Mouse (Mus musculus) ES-E14 (cell line): ENCODE results near the gene Fkbp10. TPM values are rescaled to one million over a fixed set of nuclear protein-coding genes. Genes with fewer than 3 reads are reported as not detected.

Source experiments
- DNase-seq: peaks from one replicate; pipeline ENCODE4 v3.0.0-alpha.2; 2013; ENCODE audit warnings: low read depth, low spot score
- H3K27ac ChIP-seq: 2 replicates; pipeline ENCODE4 v1.5.1; 2012; ENCODE audit warnings: low read depth, mild to moderate bottlenecking, low read length, moderate library complexity, mixed read lengths; ENCODE audit not compliant: poor library complexity, insufficient read depth, severe bottlenecking
- H3K36me3 ChIP-seq: 2 replicates; pipeline ENCODE4 v1.6.1; 2012; ENCODE audit warnings: mild to moderate bottlenecking, low read length, moderate library complexity, mixed read lengths; ENCODE audit not compliant: control insufficient read depth, poor library complexity, insufficient read depth, severe bottlenecking
- H3K4me1 ChIP-seq, 2 experiments: fragments of 150-350 bp in 1 of 2; sonication (generic) in 1 of 2; 2 replicates each; pipeline ENCODE4 v1.6.1; 2012; ENCODE audit warnings: low read length in 2 of 2, mild to moderate bottlenecking in 1 of 2, mixed read lengths in 1 of 2; ENCODE audit not compliant: control insufficient read depth in 2 of 2, insufficient read depth in 2 of 2, poor library complexity in 1 of 2
- H3K4me3 ChIP-seq, 2 experiments: fragments of 150-350 bp in 1 of 2; sonication (generic) in 1 of 2; 2 replicates each; pipeline ENCODE4 v1.5.1; 2012; ENCODE audit warnings: low read length in 2 of 2, low read depth in 1 of 2, mild to moderate bottlenecking in 1 of 2, mixed read lengths in 1 of 2; ENCODE audit not compliant: insufficient read depth in 1 of 2, poor library complexity in 1 of 2, severe bottlenecking in 1 of 2
- H3K9ac ChIP-seq: 2 replicates; pipeline ENCODE4 v1.6.1; 2012; ENCODE audit warnings: low read depth, mild to moderate bottlenecking, low read length, mixed read lengths; ENCODE audit not compliant: poor library complexity, insufficient read depth, severe bottlenecking
- H3K9me3 ChIP-seq: fragments of 150-350 bp; sonication (generic); 2 replicates; pipeline ENCODE4 v1.6.1; 2012; ENCODE audit warnings: low read depth, mild to moderate bottlenecking, low read length; ENCODE audit not compliant: control insufficient read depth, insufficient read depth
- CHD2 ChIP-seq: IDR thresholded peaks from 2 replicates; pipeline ENCODE4 v1.6.1; 2014; ENCODE audit warnings: mild to moderate bottlenecking, low read depth, low read length, inconsistent platforms
- HCFC1 ChIP-seq: IDR thresholded peaks from 2 replicates; pipeline ENCODE4 v1.6.1; 2012; ENCODE audit warnings: low read length, inconsistent platforms, borderline replicate concordance; ENCODE audit not compliant: insufficient read depth
- MAFK ChIP-seq: IDR thresholded peaks from 2 replicates; pipeline ENCODE4 v1.6.1; 2014; ENCODE audit warnings: mild to moderate bottlenecking, low read depth, low read length, inconsistent platforms; ENCODE audit not compliant: insufficient read depth
- ZC3H11A ChIP-seq: IDR thresholded peaks from 2 replicates; pipeline ENCODE4 v1.6.1; 2012; ENCODE audit warnings: low read depth, mild to moderate bottlenecking, inconsistent platforms, low read length, borderline replicate concordance
- ZNF384 ChIP-seq: IDR thresholded peaks from 2 replicates; pipeline ENCODE4 v1.6.1; 2012; ENCODE audit warnings: low read depth, low read length, inconsistent platforms
- in situ Hi-C, 2 experiments: fragments of 600-800 bp; cut with MboI; formaldehyde crosslinking; loops; one replicate each; pipeline ENCODE4 v1.15.1; 2025; ENCODE audit warnings: low sequenced_read_pairs in 2 of 2, inconsistent platforms in 1 of 2; ENCODE audit not compliant: unreplicated experiment in 2 of 2
- total RNA-seq: library from RNA; depleted of rRNA; stranded (reverse); fragments of 300-350 nt; gene quantifications from 2 replicates; pipeline ENCODE4 v1.2.3, GENCODE M21; 2012

Fkbp10 gene
- total RNA-seq, 1 experiment: 73.3 TPM

DNA sequence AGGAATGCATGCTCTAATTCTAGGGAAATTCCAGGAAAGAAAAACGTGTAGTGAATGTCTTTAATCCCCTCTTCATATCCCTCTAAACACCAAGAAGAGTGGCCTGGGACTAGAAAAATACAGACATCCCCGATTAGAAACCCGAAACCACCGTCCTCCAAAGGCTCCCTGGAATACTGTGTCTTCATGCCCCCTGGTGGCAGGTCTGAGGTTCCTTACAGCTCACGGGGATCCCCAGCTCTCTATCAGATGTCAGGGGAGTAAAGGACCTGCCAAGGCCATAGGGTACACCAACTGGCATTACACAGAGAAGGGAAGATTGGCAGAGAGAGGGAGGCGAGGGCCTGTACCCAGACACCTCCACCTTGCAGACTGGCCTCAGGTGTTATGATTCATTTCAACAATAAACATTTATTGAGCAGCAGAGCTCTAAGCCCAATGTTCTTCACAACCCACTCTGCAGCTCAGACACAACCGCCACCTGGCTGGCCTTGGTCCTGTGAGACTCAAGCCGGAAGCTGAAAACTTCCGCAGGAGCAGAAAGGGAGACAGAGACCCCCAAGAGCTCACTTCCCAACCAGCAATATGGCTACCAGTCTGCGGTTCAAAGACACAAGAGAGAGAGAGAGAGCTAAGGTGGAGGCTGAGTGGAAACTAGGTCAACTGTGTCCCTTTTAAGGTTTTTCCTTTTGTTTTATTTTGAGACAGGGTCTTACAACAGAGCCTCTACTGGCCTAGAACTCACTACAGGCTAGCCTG, 7.2 kb upstream of the Fkbp10 start:
- Histone ChIP-seq H3K9ac (no peak overlapping the region), H3K27ac (no peak overlapping the region), H3K4me3 (no peak overlapping the region), H3K36me3 (peaks cover 2% of the 10 kb centered on the region; the same call in 1 of the 2 replicates), H3K4me1 (peaks cover 2 to 26% of the 10 kb centered on the region in 2 experiments; a peak in 3 of 4 replicates), H3K9me3 (no peaks in the 10 kb centered on the region)
- in situ Hi-C loops: no loop called here
- TF ChIP-seq ZC3H11A (no peak), ZNF384 (no peak), MAFK (no peak), CHD2 (no peak), HCFC1 (no peak)
- DNase-seq: peak; percentile 68

GRCm38 (mm10) chr11:100408835-100409462, 6.5 kb upstream of the Fkbp10 start:
- in situ Hi-C loops: no loop called here
- H3K4me3 ChIP-seq: no peak overlapping the region
- H3K27ac ChIP-seq: no peak overlapping the region
- peaks cover 2 to 28% of the 10 kb centered on the region in 2 experiments; a peak in 3 of 4 replicates for H3K4me1 ChIP-seq
- no peak overlapping the region for H3K9ac ChIP-seq
- DNase-seq: no peak
- H3K9me3 ChIP-seq: no peaks in the 10 kb centered on the region
- TF ChIP-seq MAFK (no peak), ZNF384 (no peak), HCFC1 (no peak), CHD2 (no peak), ZC3H11A (no peak)
- H3K36me3 ChIP-seq: peaks cover 2% of the 10 kb centered on the region; the same call in 1 of the 2 replicates

DNA sequence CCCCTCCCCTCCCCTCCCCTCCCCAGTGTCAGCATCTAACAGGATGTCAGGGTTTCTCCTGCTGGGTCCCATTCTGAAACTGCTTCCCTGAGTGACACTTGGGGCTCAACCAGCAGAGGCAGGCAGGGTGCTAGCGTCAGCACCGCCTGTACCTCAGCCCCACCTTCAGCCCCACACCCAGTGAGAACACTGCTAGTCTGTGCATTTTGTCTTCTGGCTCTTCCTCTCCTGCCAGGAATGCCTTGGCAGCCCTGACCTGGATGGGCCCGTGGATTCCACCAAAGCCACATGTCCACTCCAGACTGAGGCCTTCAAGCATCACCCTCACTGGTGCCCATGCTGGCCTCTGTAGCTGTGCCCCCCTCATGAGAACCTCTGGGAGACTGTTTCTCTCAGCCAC, 5.8 kb upstream of the Fkbp10 start:
- Histone ChIP-seq H3K9ac (no peak overlapping the region), H3K4me1 (peaks cover 2 to 29% of the 10 kb centered on the region in 2 experiments; a peak in 3 of 4 replicates), H3K27ac (no peak overlapping the region), H3K4me3 (no peak overlapping the region), H3K36me3 (peaks cover 2% of the 10 kb centered on the region; the same call in 1 of the 2 replicates), H3K9me3 (no peaks in the 10 kb centered on the region)
- TF ChIP-seq HCFC1 (no peak), MAFK (no peak), ZC3H11A (no peak), ZNF384 (no peak), CHD2 (no peak)
- in situ Hi-C loops: no loop called here
- DNase-seq: no peak

- H3K4me3 ChIP-seq: no peak overlapping the region
These were observed 3.8 kb upstream of the Fkbp10 start for GRCm38 (mm10) chr11:100411736-100412135.

More at GRCm38 (mm10) chr11:100411736-100412135, 3.8 kb upstream of the Fkbp10 start:
- in situ Hi-C loops: no loop called here
- H3K9ac ChIP-seq: no peak overlapping the region
- DNase-seq: no peak
- no peak overlapping the region for H3K27ac ChIP-seq
- peaks cover 2 to 27% of the 10 kb centered on the region in 2 experiments; a peak in 3 of 4 replicates for H3K4me1 ChIP-seq
- TF ChIP-seq CHD2: no peak
- TF ChIP-seq HCFC1: no peak
- TF ChIP-seq ZC3H11A: no peak
- TF ChIP-seq ZNF384: no peak
- TF ChIP-seq MAFK: no peak
- peaks cover 2% of the 10 kb centered on the region; the same call in 1 of the 2 replicates for H3K36me3 ChIP-seq
- no peaks in the 10 kb centered on the region for H3K9me3 ChIP-seq
